Mouse (Mus musculus) forebrain, embryonic 14.5 days (tissue): ENCODE measurements around the gene Blm. TPM values are rescaled to one million over a fixed set of nuclear protein-coding genes. Genes with fewer than 3 reads are reported as not detected.
A peak's percentile ranks its signal among the peaks of the same experiment; 100 is the strongest.

Experiments used
- ATAC-seq: fragments of 200-750 bp; cut with Nextera tagmentation; 2 replicates; pipeline ENCODE4 v1.8.0; 2017; ENCODE audit warnings: mild to moderate bottlenecking, moderate library complexity
- DNase-seq: peaks from one replicate; pipeline ENCODE4 v3.0.0-alpha.2; 2015; ENCODE audit warnings: low spot score
- H3K27ac ChIP-seq: fragments of 300-500 bp; sonication (generic); 2 replicates; pipeline ENCODE4 v1.5.1; 2014; ENCODE audit warnings: low read depth, mild to moderate bottlenecking, control low read depth, low read length, moderate library complexity
- H3K27me3 ChIP-seq: fragments of 300-500 bp; sonication (generic); replicated peaks from 2 replicates; pipeline ENCODE4 v1.6.1; 2014; ENCODE audit warnings: low read length, control low read depth, mixed read lengths; ENCODE audit not compliant: control insufficient read depth, insufficient read depth
- H3K36me3 ChIP-seq: fragments of 300-500 bp; sonication (generic); 2 replicates; pipeline ENCODE4 v1.6.1; 2014; ENCODE audit warnings: low read length, control low read depth; ENCODE audit not compliant: control insufficient read depth, insufficient read depth
- H3K4me1 ChIP-seq: fragments of 300-500 bp; sonication (generic); 2 replicates; pipeline ENCODE4 v1.6.1; 2014; ENCODE audit warnings: antibody characterized with exemption, low read length, control low read depth; ENCODE audit not compliant: control insufficient read depth, insufficient read depth
- H3K4me2 ChIP-seq: fragments of 300-500 bp; sonication (generic); 2 replicates; pipeline ENCODE4 v1.6.1; 2014; ENCODE audit warnings: mild to moderate bottlenecking, control low read depth, low read length
- H3K4me3 ChIP-seq: fragments of 300-500 bp; sonication (generic); 2 replicates; pipeline ENCODE4 v1.5.1; 2014; ENCODE audit warnings: low read depth, low read length, control low read depth
- H3K9ac ChIP-seq: fragments of 300-500 bp; sonication (generic); 2 replicates; pipeline ENCODE4 v1.6.1; 2014; ENCODE audit warnings: mild to moderate bottlenecking, low read length, control low read depth, moderate library complexity
- H3K9me3 ChIP-seq: fragments of 300-500 bp; sonication (generic); replicated peaks from 2 replicates; pipeline ENCODE4 v1.6.1; 2016; ENCODE audit warnings: low read length, control low read depth, mixed read lengths; ENCODE audit not compliant: control insufficient read depth
- WGBS: fragments of 180-500 bp; shearing (Covaris S2); extraction: QIAGEN DNeasy Blood & Tissue Kit; methylation state at CpG from one replicate; pipeline ENCODE4 v1.1.7; 2014; 5-methylcytosine and 5-hydroxymethylcytosine counted together
- polyA plus RNA-seq: library from polyadenylated mRNA; unstranded; fragments of >200 nt; fragmentation: Nextera tagmentation; extraction: Ambion mirVana; gene quantifications from 2 replicates; pipeline ENCODE4 v1.2.1, GENCODE M21; 2014

Gene Blm
- polyA plus RNA-seq, 1 experiment from 2014 or later = 11.3 TPM

DNA sequence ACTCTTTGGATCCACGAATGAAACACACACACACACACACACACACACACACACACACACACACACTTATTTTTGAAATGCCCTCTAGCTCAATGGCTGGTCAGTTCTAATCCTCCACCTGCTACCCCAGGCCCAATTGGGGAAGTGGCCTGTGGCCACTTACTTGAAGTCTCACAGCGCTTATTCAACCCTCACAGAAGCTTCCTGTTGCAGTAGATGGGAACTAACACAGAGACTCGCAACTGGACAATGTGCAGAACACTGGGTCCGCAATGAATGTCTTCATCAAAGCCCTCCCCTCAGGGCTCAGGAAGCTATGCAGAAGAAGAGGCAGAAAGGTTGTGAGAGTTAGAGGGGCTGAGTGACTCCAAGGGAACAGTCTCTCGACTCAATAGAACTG, 107.2 kb downstream of the Blm start:
- H3K4me2 ChIP-seq = no peak overlapping the region
- H3K9ac ChIP-seq = no peak overlapping the region
- 84% methylated on average over 5 of the region's 5 CpGs for WGBS
- no peaks in the 10 kb centered on the region for H3K27me3 ChIP-seq
- DNase-seq (no peak), ATAC-seq (no peak)
- H3K4me1 ChIP-seq = no peaks in the 10 kb centered on the region
- no peak overlapping the region for H3K27ac ChIP-seq
- H3K4me3 ChIP-seq = no peak overlapping the region
- no peaks in the 10 kb centered on the region for H3K36me3 ChIP-seq
- H3K9me3 ChIP-seq = no peaks in the 10 kb centered on the region

DNA sequence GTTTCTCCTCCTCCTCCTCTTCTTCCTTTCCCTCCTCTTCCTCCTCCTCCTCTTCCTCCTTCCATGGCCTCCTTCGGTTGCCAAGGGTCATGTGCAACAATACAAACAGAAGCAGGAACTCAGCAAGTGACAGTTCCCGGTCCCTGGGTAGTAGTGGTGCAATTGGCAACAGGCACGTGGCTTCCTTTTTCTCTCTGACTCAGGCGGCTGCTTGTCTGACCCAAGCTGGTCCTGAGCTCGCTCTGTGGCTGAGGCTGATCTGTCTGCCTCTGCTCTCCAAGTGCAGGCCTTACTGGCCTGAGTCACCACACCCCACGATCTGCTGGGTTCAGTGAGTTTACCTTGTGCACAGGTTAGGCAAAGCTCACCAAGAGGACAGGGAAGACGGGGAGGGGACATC, 108.6 kb downstream of the Blm start:
- Histone ChIP-seq H3K4me2 (no peak overlapping the region), H3K27ac (no peak overlapping the region), H3K36me3 (no peaks in the 10 kb centered on the region), H3K9ac (no peak overlapping the region), H3K9me3 (no peaks in the 10 kb centered on the region), H3K4me1 (no peaks in the 10 kb centered on the region), H3K27me3 (no peaks in the 10 kb centered on the region), H3K4me3 (no peak overlapping the region)
- ATAC-seq (no peak), DNase-seq (no peak)
- 85% methylated on average over 7 of the region's 7 CpGs for WGBS

DNA sequence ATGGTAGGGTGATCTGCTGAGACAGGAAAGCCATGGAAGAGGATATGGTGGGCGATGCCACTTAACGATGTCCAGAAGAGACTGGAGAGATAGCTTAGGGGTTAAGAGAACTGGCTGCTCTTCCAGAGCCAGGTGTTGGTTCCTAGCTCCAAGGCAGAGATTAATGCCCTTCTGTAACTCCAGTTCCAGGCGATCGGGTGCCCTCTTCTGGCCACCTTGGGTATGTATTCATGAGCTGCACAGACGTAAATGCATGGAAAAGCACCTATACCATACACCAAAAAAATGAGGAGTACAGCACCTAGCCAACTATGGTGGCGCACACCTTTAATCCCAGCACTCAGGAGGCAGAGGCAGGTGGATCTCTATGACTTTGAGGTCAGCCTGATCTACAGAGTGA, 110.2 kb downstream of the Blm start:
- Histone ChIP-seq H3K27ac (no peak overlapping the region), H3K4me2 (no peak overlapping the region), H3K9me3 (no peaks in the 10 kb centered on the region), H3K9ac (no peak overlapping the region), H3K4me1 (no peaks in the 10 kb centered on the region), H3K4me3 (no peak overlapping the region), H3K27me3 (no peaks in the 10 kb centered on the region), H3K36me3 (no peaks in the 10 kb centered on the region)
- no peak for ATAC-seq
- no peak for DNase-seq
- WGBS = 86% methylated on average over 6 of the region's 6 CpGs

DNA sequence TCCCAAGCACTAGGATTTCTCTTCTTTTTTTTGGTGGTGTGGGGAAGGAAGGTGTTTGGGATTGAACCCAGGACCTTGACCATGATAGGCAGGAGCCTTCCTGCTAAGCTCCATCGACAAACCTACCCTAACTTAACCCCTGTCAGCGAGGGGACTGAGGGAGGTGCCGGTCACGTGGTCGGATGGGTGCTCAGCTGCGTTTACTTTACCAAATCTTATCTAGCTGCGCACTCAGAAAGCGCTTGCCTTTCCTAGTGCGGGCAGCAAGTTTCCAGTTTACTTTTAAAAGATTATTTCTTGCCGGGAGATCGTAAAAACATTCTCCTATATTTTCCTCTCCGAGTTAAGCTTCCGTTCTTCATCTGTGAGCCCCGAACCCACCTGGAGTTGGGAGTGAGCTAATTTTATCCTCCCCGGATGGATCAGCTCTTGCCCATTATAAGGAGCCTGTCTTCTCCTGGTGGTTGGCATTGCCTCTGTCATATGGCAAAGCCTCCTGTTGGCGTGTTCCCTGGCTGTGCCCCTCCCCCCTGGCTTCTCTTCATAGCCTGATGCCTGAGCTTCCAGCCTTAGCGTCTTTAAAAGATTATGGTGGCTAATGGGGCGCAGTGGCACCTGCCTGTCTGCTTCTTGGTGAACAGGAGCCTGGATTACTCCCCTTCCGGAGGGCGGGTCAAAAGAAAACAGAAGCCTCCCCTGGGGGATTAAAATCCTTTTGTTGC, 112.0 kb downstream of the Blm start:
- DNase-seq = peak; percentile 58
- WGBS = 31% methylated on average over 20 of the region's 20 CpGs
- no peak overlapping the region for H3K9ac ChIP-seq
- no peak for ATAC-seq
- no peaks in the 10 kb centered on the region for H3K27me3 ChIP-seq
- H3K4me3 ChIP-seq = no peak overlapping the region
- H3K27ac ChIP-seq = no peak overlapping the region
- no peaks in the 10 kb centered on the region for H3K36me3 ChIP-seq
- no peaks in the 10 kb centered on the region for H3K4me1 ChIP-seq
- no peak overlapping the region for H3K4me2 ChIP-seq
- no peaks in the 10 kb centered on the region for H3K9me3 ChIP-seq

DNA sequence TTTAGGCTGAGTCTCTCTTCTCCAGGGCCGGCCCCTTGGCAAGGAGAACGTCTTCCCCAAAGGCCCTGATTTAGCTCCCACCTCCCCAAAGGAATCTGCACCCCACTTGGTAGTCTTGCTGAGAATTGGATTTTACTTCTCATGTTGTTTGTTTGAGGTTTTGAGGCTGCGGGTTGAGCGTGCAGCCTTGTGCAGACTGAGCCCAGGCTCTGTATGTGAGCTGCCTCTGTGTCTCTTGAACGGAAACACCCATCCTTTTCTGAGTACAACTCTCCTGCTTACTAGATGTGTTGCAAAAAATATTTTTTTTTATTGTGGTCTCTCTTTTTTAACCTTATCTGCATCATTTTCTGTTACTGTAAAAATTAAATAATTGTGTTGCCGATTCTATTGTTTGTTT, 113.3 kb downstream of the Blm start:
- Histone ChIP-seq H3K4me3 (no peak overlapping the region), H3K27ac (no peak overlapping the region), H3K9me3 (no peaks in the 10 kb centered on the region), H3K9ac (no peak overlapping the region), H3K4me1 (no peaks in the 10 kb centered on the region), H3K4me2 (no peak overlapping the region), H3K27me3 (no peaks in the 10 kb centered on the region), H3K36me3 (no peaks in the 10 kb centered on the region)
- DNase-seq (no peak), ATAC-seq (no peak)
- WGBS = 89% methylated on average over 6 of the region's 6 CpGs

DNA sequence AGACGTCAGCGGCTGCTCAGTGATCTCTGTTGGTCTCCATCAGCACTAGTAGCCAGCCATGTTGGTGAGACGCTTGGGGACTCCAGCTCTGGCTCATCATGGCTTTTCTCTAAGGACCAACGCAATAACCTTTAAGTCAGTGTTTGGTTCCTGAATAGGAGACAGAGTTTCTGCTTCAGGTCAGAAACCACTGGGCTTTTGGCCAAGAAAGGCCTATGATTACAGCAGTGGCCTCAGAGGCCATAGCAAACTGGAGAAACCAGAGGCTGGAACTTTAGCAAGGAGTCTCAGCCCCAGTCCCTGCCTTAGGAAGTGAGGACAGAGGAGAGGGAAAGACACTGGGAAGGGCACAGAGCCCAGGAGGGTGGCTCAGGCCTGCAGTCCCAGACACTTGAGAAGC, 114.3 kb downstream of the Blm start:
- Histone ChIP-seq H3K4me3 (no peak overlapping the region), H3K27ac (no peak overlapping the region)
- 88% methylated on average over 4 of the region's 4 CpGs for WGBS

DNA sequence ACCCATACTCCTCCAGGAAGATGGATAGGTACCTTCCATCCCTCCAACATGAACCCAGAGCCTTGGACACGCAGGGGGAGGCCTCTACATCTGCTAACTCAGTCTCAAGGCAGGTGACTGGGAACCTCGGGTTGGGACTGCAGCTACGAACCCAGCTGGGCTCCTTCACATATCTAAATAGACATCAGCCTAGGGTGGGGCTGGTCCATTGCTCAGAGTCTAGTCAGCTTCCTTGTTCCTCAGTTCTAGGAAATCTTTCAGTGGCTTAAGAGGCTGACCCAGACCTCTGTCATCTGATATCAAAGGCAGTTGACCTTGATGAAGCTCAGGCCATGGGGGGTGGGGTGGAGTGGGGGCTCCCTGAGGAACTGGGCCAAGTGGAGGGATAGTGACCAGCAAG, 115.6 kb downstream of the Blm start:
- ATAC-seq (no peak), DNase-seq (no peak)
- 71% methylated on average over 3 of the region's 3 CpGs for WGBS
- Histone ChIP-seq H3K9me3 (no peaks in the 10 kb centered on the region), H3K4me3 (no peak overlapping the region), H3K9ac (no peak overlapping the region), H3K27ac (no peak overlapping the region), H3K4me2 (no peak overlapping the region), H3K27me3 (no peaks in the 10 kb centered on the region), H3K36me3 (no peaks in the 10 kb centered on the region), H3K4me1 (no peaks in the 10 kb centered on the region)

More for the DNA sequence above, 114.3 kb downstream of the Blm start:
- ATAC-seq (no peak), DNase-seq (no peak)
- no peak overlapping the region for H3K9ac ChIP-seq
- no peaks in the 10 kb centered on the region for H3K4me1 ChIP-seq
- H3K4me2 ChIP-seq = no peak overlapping the region
- H3K9me3 ChIP-seq = no peaks in the 10 kb centered on the region
- no peaks in the 10 kb centered on the region for H3K36me3 ChIP-seq
- no peaks in the 10 kb centered on the region for H3K27me3 ChIP-seq

DNA sequence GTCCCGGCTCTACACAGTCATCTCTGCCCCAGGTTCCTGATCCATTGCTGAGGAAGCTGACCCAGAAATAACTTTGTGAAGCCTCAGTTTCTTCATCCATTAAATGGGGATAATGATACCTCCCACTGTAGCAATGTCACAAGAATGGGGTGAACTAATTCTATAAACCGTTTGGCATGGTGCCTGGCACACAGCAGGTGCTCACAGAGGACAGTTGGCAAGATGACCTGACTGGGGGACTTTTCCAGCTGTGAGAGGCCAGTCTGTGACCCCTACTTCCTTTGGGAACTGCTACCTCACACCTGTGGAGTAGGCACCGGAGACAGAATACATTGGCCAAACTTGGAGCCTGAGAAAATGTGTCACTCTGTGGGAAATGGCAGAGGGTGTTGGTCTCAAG, 116.9 kb downstream of the Blm start:
- Histone ChIP-seq H3K4me2 (no peak overlapping the region), H3K27ac (no peak overlapping the region), H3K36me3 (no peaks in the 10 kb centered on the region), H3K9ac (no peak overlapping the region), H3K4me3 (no peak overlapping the region), H3K27me3 (no peaks in the 10 kb centered on the region), H3K4me1 (no peaks in the 10 kb centered on the region), H3K9me3 (no peaks in the 10 kb centered on the region)
- ATAC-seq (no peak), DNase-seq (no peak)
- 76% methylated on average over 3 of the region's 3 CpGs for WGBS

DNA sequence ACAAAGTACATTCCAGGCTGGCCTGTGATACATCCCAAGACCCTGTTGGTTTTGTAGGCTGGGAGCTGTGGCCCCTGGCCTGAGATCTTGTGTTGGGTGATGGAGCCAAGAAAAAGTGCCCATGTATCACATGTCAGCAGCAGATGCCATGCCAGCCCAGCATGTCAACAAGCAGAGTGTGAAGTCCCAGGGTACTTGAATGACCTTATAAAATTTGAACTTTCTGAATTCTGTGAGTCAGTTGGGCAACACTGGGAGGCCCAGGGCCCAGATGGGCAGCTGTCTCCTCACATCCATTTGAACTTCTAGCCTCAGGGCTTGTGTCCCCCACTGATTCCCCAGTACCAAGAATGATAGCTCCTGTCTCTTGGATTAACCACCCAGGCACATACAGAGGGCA, 117.3 kb downstream of the Blm start:
- Histone ChIP-seq H3K9me3 (no peaks in the 10 kb centered on the region), H3K4me2 (no peak overlapping the region), H3K4me3 (no peak overlapping the region), H3K9ac (no peak overlapping the region), H3K36me3 (no peaks in the 10 kb centered on the region), H3K27ac (no peak overlapping the region), H3K27me3 (no peaks in the 10 kb centered on the region), H3K4me1 (no peaks in the 10 kb centered on the region)
- DNase-seq (no peak), ATAC-seq (no peak)
